Mouse (Mus musculus) E14TG2a.4 (cell line): Measurements from ENCODE around the gene H1f0.
A peak's percentile ranks its signal among the peaks of the same experiment; 100 is the strongest.

Experiments
- H3K27me3 ChIP-seq: 2 replicates; pipeline ENCODE4 v1.6.1; 2014; ENCODE audit warnings: low read length, control low read depth; ENCODE audit not compliant: insufficient read depth
- H3K36me3 ChIP-seq: 2 replicates; pipeline ENCODE4 v1.6.1; 2014; ENCODE audit warnings: low read length, control low read depth; ENCODE audit not compliant: insufficient read depth
- H3K4me1 ChIP-seq: replicated peaks from 2 replicates; pipeline ENCODE4 v1.6.1; 2014; ENCODE audit warnings: low read depth, low read length, control low read depth
- H3K4me3 ChIP-seq: replicated peaks from 2 replicates; pipeline ENCODE4 v1.5.1; 2014; ENCODE audit warnings: mild to moderate bottlenecking, low read length
- H3K9me3 ChIP-seq: 2 replicates; pipeline ENCODE4 v1.6.1; 2014; ENCODE audit warnings: low read length, control low read depth
- CTCF ChIP-seq: conservative IDR thresholded peaks from 2 replicates; pipeline ENCODE4 v1.5.1; 2014; ENCODE audit warnings: low read length
- NANOG ChIP-seq: IDR thresholded peaks from 2 replicates; pipeline ENCODE4 v1.6.1; 2014; ENCODE audit warnings: borderline replicate concordance, low read length, mixed read lengths
- POU5F1 ChIP-seq: IDR thresholded peaks from 2 replicates; pipeline ENCODE4 v1.6.1; 2014; ENCODE audit warnings: low read length, borderline replicate concordance

H1f0 gene

GRCm38 (mm10) chr15:79041585-79041984 lies 13.3 kb downstream of the H1f0 start, which contains the start of gene Galr3:
Galr3 (plus strand) TSS chr15:79041885.
- peaks cover 73% of the 10 kb centered on the region for H3K4me1 ChIP-seq
- TF ChIP-seq CTCF: no peak
- TF ChIP-seq POU5F1: no peak
- no peak for TF ChIP-seq NANOG
- H3K27me3 ChIP-seq: peaks cover 42% of the 10 kb centered on the region
- H3K9me3 ChIP-seq: no peaks in the 10 kb centered on the region
- peak within 1 kb of the TSS; percentile 89 for H3K4me3 ChIP-seq
- peaks cover 17% of the 10 kb centered on the region for H3K36me3 ChIP-seq

- Histone ChIP-seq H3K27me3 (peaks cover 53% of the 10 kb centered on the region), H3K4me1 (peaks cover 60% of the 10 kb centered on the region), H3K4me3 (peak overlapping the region; percentile 89), H3K36me3 (0 out of 2 replicates have a peak, but pooled peaks cover 6% of the 10 kb centered on the region), H3K9me3 (no peaks in the 10 kb centered on the region)
- TF ChIP-seq CTCF (no peak), POU5F1 (no peak), NANOG (no peak)
Observed at GRCm38 (mm10) chr15:79042721-79043491, 14.7 kb downstream of the H1f0 start.

- peaks cover 41% of the 10 kb centered on the region for H3K4me1 ChIP-seq
- no peaks in the 10 kb centered on the region for H3K36me3 ChIP-seq
- no peaks in the 10 kb centered on the region for H3K9me3 ChIP-seq
- peaks cover 56% of the 10 kb centered on the region for H3K27me3 ChIP-seq
- TF ChIP-seq POU5F1 (no peak), CTCF (no peak), NANOG (no peak)
- no peak overlapping the region for H3K4me3 ChIP-seq
Observed at GRCm38 (mm10) chr15:79044837-79045236, 16.6 kb downstream of the H1f0 start.

GRCm38 (mm10) chr15:79048186-79048585 lies 19.9 kb downstream of the H1f0 start:
- H3K9me3 ChIP-seq: no peaks in the 10 kb centered on the region
- peaks cover 14% of the 10 kb centered on the region for H3K36me3 ChIP-seq
- peaks cover 48% of the 10 kb centered on the region for H3K4me1 ChIP-seq
- no peak overlapping the region for H3K4me3 ChIP-seq
- H3K27me3 ChIP-seq: peaks cover 25% of the 10 kb centered on the region
- TF ChIP-seq CTCF (no peak), NANOG (no peak), POU5F1 (no peak)

GRCm38 (mm10) chr15:79050160-79050845 lies 22.1 kb downstream of the H1f0 start:
- H3K27me3 ChIP-seq: peaks cover 18% of the 10 kb centered on the region
- no peak overlapping the region for H3K4me3 ChIP-seq
- peaks cover 54% of the 10 kb centered on the region for H3K4me1 ChIP-seq
- H3K9me3 ChIP-seq: no peaks in the 10 kb centered on the region
- TF ChIP-seq CTCF (no peak), POU5F1 (no peak), NANOG (no peak)
- H3K36me3 ChIP-seq: peaks cover 35% of the 10 kb centered on the region

- Histone ChIP-seq H3K36me3 (peaks cover 42% of the 10 kb centered on the region), H3K9me3 (no peaks in the 10 kb centered on the region), H3K4me1 (peaks cover 56% of the 10 kb centered on the region), H3K4me3 (no peak overlapping the region), H3K27me3 (peaks cover 18% of the 10 kb centered on the region)
- TF ChIP-seq POU5F1 (no peak), NANOG (no peak), CTCF (no peak)
Observed at GRCm38 (mm10) chr15:79050964-79051363, 22.7 kb downstream of the H1f0 start.

- no peaks in the 10 kb centered on the region for H3K9me3 ChIP-seq
- peaks cover 15% of the 10 kb centered on the region for H3K27me3 ChIP-seq
- H3K36me3 ChIP-seq: peaks cover 49% of the 10 kb centered on the region
- peaks cover 56% of the 10 kb centered on the region for H3K4me1 ChIP-seq
- TF ChIP-seq POU5F1 (no peak), NANOG (no peak), CTCF (no peak)
- H3K4me3 ChIP-seq: peak overlapping the region; percentile 45
Observed at GRCm38 (mm10) chr15:79051461-79052360, 23.5 kb downstream of the H1f0 start.

GRCm38 (mm10) chr15:79052366-79052765 lies 24.1 kb downstream of the H1f0 start:
- no peak for TF ChIP-seq CTCF
- no peak for TF ChIP-seq NANOG
- TF ChIP-seq POU5F1: no peak
- Histone ChIP-seq H3K36me3 (peaks cover 55% of the 10 kb centered on the region), H3K27me3 (0 out of 2 replicates have a peak, but pooled peaks cover 11% of the 10 kb centered on the region), H3K9me3 (no peaks in the 10 kb centered on the region), H3K4me3 (peak overlapping the region; percentile 17), H3K4me1 (peaks cover 56% of the 10 kb centered on the region)
